Mouse (Mus musculus): Measurements from ENCODE around the gene Oas1f.

Gene Oas1f

GRCm38 (mm10) chr5:120871469-120871868 lies 24.3 kb downstream of the Oas1f start:
- WGBS = 61% methylated on average over 2 of the region's 2 CpGs

GRCm38 (mm10) chr5:120876839-120877238 lies 29.7 kb downstream of the Oas1f start:
- WGBS = 77% methylated on average over 2 of the region's 3 CpGs

- 89% methylated on average over 2 of the region's 2 CpGs for WGBS
Measured at GRCm38 (mm10) chr5:120877407-120877806, 30.2 kb downstream of the Oas1f start.

GRCm38 (mm10) chr5:120878803-120879202 lies 31.6 kb downstream of the Oas1f start:
- 71% methylated on average over 2 of the region's 2 CpGs for WGBS

GRCm38 (mm10) chr5:120881681-120882080 lies 34.5 kb downstream of the Oas1f start:
- 94% methylated on average over 6 of the region's 6 CpGs for WGBS

- WGBS = 45% methylated on average over 6 of the region's 9 CpGs
Measured at GRCm38 (mm10) chr5:120887413-120887812, 40.2 kb downstream of the Oas1f start, which contains the start of gene Oas1g. TSS of gene Oas1g (minus strand) at chr5:120887613.

- WGBS = 56% methylated on average over 6 of the region's 6 CpGs
Measured at GRCm38 (mm10) chr5:120887831-120888230, 40.7 kb downstream of the Oas1f start.

- WGBS = 43% methylated on average over 4 of the region's 4 CpGs
Measured at GRCm38 (mm10) chr5:120888294-120888815, 41.2 kb downstream of the Oas1f start.

GRCm38 (mm10) chr5:120890026-120890425 lies 42.9 kb downstream of the Oas1f start:
- WGBS = 93% methylated on average over 2 of the region's 2 CpGs

GRCm38 (mm10) chr5:120890991-120891390 lies 43.8 kb downstream of the Oas1f start:
- 51% methylated on average over 3 of the region's 3 CpGs for WGBS

- 90% methylated on average over 2 of the region's 2 CpGs for WGBS
Measured at GRCm38 (mm10) chr5:120891566-120892242, 44.5 kb downstream of the Oas1f start.

GRCm38 (mm10) chr5:120892243-120892660 lies 45.1 kb downstream of the Oas1f start:
- 83% methylated on average over 2 of the region's 2 CpGs for WGBS

- WGBS = 96% methylated on average over 4 of the region's 4 CpGs
Measured at GRCm38 (mm10) chr5:120893866-120894265, 46.7 kb downstream of the Oas1f start.

- WGBS = 86% methylated on average over 2 of the region's 2 CpGs
Measured at GRCm38 (mm10) chr5:120894692-120895091, 47.5 kb downstream of the Oas1f start.

- 86% methylated on average over 11 of the region's 11 CpGs for WGBS
Measured at GRCm38 (mm10) chr5:120895231-120895900, 48.2 kb downstream of the Oas1f start.

- 92% methylated on average over 6 of the region's 6 CpGs for WGBS
Measured at GRCm38 (mm10) chr5:120898307-120898706, 51.1 kb downstream of the Oas1f start.

GRCm38 (mm10) chr5:120900666-120901065 lies 53.5 kb downstream of the Oas1f start:
- 38% methylated on average over 1 of the region's 1 CpGs for WGBS

GRCm38 (mm10) chr5:120902056-120902455 lies 54.9 kb downstream of the Oas1f start:
- WGBS = 92% methylated on average over 5 of the region's 5 CpGs

GRCm38 (mm10) chr5:120906791-120907733 lies 59.9 kb downstream of the Oas1f start, which contains the start of gene Oas1a:
TSS of gene Oas1a (minus strand) at chr5:120907521.
- 49% methylated on average over 8 of the region's 12 CpGs for WGBS

Measured in cerebral cortex, adult 2 months (tissue).